Mouse (Mus musculus): ENCODE measurements at regions not wholly inside any gene's neighbourhood (a gene's known extent, or its start where the extent isn't known, plus 50 kb on each side); places are given as distances from the start of the nearest gene placed in this dataset.
"Not testable (repeated sequence)": the region's sequence is repeated elsewhere in the genome, so short reads cannot be mapped to it uniquely, and the experiment has no call there.

GRCm38 (mm10) chr5:67487965-67488409 lies 59.9 kb upstream of the Bend4 start:
- H3K9me3 ChIP-seq (ENCODE audit: low read length) = no peaks in the 10 kb centered on the region
- DNase-seq (ENCODE audit: low spot score) (peak; percentile 11), ATAC-seq (ENCODE audit: low FRiP score) (no peak)
- WGBS = 61% methylated on average over 11 of the region's 11 CpGs
- no peaks in the 10 kb centered on the region for H3K27me3 ChIP-seq (ENCODE audit: insufficient read depth, low read length)
- TF ChIP-seq CTCF (IDR thresholded peaks at IDR 0.05) = no peak
- no peaks in the 10 kb centered on the region for H3K36me3 ChIP-seq (ENCODE audit: insufficient read depth, low read length)
- no peak overlapping the region for H3K9ac ChIP-seq (replicated peaks; ENCODE audit: low read length, poor library complexity, severe bottlenecking)
- no peak overlapping the region for H3K27ac ChIP-seq (ENCODE audit: low read depth, low read length)
- no peaks in the 10 kb centered on the region for H3K4me1 ChIP-seq (ENCODE audit: insufficient read depth, low read length)
- no peak overlapping the region for H3K4me2 ChIP-seq (ENCODE audit: low read depth, low read length, poor library complexity, severe bottlenecking)
- no peak overlapping the region for H3K4me3 ChIP-seq (ENCODE audit: low read depth, low read length)

DNA sequence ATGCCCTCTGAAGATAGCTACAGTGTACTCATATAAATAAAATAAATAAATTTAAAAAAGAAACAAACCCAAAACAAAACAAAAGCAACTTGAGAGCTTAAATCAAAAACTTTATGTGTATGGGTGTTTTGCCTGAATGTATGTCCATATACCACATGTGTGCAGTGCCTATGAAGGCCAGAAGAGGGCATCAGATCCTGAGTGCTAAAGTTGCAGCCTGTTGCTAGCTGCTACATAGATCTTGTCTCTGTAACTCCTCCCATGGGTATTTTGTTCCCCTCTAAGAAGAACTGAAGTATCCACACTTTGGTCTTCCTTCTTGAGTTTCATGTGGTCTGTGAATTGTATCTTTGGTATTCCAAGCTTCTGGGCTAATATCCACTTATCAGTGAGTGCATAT lies 62.6 kb upstream of the Bend4 start:
- H3K27me3 ChIP-seq (ENCODE audit: insufficient read depth, low read length); H3K4me3 ChIP-seq (ENCODE audit: low read depth, low read length); ATAC-seq (ENCODE audit: low FRiP score); H3K9me3 ChIP-seq (ENCODE audit: low read length); H3K36me3 ChIP-seq (ENCODE audit: insufficient read depth, low read length); DNase-seq (ENCODE audit: low spot score); H3K4me1 ChIP-seq (ENCODE audit: insufficient read depth, low read length); H3K9ac ChIP-seq (replicated peaks; ENCODE audit: low read length, poor library complexity, severe bottlenecking); H3K27ac ChIP-seq (ENCODE audit: low read depth, low read length); H3K4me2 ChIP-seq (ENCODE audit: low read depth, low read length, poor library complexity, severe bottlenecking): not testable (repeated sequence)

DNA sequence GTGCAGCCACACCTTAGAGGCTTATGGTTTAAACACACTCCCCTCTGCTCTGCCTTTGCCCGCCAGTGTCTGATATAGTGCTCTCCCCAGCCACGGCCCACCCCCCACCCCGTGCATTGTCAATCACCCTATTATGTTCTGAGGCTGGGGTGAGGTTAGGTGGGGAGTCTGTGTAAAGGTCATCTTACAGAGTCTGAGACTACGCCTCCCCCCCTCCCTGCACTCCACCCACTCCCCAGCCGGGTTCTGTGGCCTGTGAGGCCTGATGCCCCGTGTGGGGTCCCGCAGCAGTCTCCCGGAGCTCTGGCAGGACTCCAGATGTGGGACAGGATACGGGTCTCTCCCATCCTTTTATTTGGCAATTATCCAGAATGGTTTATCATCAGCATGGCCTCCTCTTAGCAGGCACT lies 64.8 kb upstream of the Bend4 start:
- 21% methylated on average over 9 of the region's 9 CpGs for WGBS
- no peak overlapping the region for H3K27ac ChIP-seq (ENCODE audit: low read depth, low read length)
- no peak overlapping the region for H3K9ac ChIP-seq (replicated peaks; ENCODE audit: low read length, poor library complexity, severe bottlenecking)
- DNase-seq (ENCODE audit: low spot score) = no peak
- no peak overlapping the region for H3K4me2 ChIP-seq (ENCODE audit: low read depth, low read length, poor library complexity, severe bottlenecking)
- no peaks in the 10 kb centered on the region for H3K27me3 ChIP-seq (ENCODE audit: insufficient read depth, low read length)
- 0 out of 2 replicates have a peak, but pooled peaks have one; percentile 41 for ATAC-seq (ENCODE audit: low FRiP score)
- no peaks in the 10 kb centered on the region for H3K36me3 ChIP-seq (ENCODE audit: insufficient read depth, low read length)
- H3K4me3 ChIP-seq (ENCODE audit: low read depth, low read length) = no peak overlapping the region
- no peaks in the 10 kb centered on the region for H3K4me1 ChIP-seq (ENCODE audit: insufficient read depth, low read length)
- no peak for TF ChIP-seq CTCF (IDR thresholded peaks at IDR 0.05)
- no peaks in the 10 kb centered on the region for H3K9me3 ChIP-seq (ENCODE audit: low read length)

DNA sequence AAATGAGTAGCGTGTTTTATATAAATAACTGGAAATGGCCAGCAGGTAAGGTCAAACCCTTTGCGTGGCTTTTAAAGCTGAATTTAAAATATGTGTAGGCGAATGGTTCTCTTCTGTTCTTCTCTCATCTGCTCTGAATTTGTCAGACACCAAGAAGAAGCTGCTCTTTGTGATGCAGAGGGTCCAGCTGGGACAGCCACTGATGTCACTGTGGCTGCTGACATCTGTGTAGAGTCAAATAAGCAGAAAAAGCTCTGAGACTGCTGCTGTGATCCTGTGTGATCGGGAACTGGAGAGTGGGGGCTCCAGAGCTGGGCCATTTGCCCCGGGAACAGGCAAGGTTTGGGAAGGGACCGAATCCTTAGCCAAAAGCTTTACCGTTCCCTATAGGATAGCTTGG lies 68.6 kb upstream of the Bend4 start:
- Histone ChIP-seq H3K27me3 (ENCODE audit: insufficient read depth, low read length) (no peaks in the 10 kb centered on the region), H3K9ac (replicated peaks; ENCODE audit: low read length, poor library complexity, severe bottlenecking) (no peak overlapping the region), H3K4me1 (ENCODE audit: insufficient read depth, low read length) (no peaks in the 10 kb centered on the region), H3K27ac (ENCODE audit: low read depth, low read length) (no peak overlapping the region), H3K4me3 (ENCODE audit: low read depth, low read length) (no peak overlapping the region), H3K4me2 (ENCODE audit: low read depth, low read length, poor library complexity, severe bottlenecking) (no peak overlapping the region), H3K36me3 (ENCODE audit: insufficient read depth, low read length) (no peaks in the 10 kb centered on the region), H3K9me3 (ENCODE audit: low read length) (no peaks in the 10 kb centered on the region)
- WGBS = 76% methylated on average over 7 of the region's 7 CpGs
- no peak for TF ChIP-seq CTCF (IDR thresholded peaks at IDR 0.05)
- ATAC-seq (ENCODE audit: low FRiP score) = no peak
- no peak for DNase-seq (ENCODE audit: low spot score)

- no peak for DNase-seq (ENCODE audit: low spot score)
Observed at GRCm38 (mm10) chr5:67520251-67520650, 87.4 kb upstream of the Shisa3 start.

DNA sequence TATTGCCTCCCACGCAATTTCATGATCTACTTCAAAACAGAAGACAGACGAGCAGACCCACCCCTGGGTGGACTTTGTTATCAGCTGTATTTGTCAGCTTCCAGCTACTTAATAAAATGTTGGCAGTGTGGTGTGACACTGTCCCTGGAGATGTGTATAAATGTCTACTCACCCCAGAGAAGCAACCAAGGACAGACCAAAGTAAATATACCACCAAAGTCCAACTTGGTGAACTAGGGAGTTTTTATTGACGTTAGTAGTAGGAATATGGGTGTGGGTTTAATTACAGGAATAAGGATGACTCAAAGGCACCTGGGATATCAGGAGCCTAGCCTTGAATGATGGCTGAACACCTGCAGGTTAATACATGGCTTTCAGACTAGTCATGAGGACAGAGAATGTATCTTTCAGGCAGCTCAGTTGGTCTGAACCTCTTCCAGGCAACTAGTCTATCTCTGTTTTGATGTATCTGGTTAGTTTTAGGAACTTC lies 86.2 kb upstream of the Shisa3 start:
- Histone ChIP-seq H3K27ac (ENCODE audit: low read depth, low read length) (no peak overlapping the region), H3K9ac (replicated peaks; ENCODE audit: low read length, poor library complexity, severe bottlenecking) (no peak overlapping the region), H3K36me3 (ENCODE audit: insufficient read depth, low read length) (no peaks in the 10 kb centered on the region), H3K4me3 (ENCODE audit: low read depth, low read length) (no peak overlapping the region), H3K4me2 (ENCODE audit: low read depth, low read length, poor library complexity, severe bottlenecking) (no peak overlapping the region), H3K9me3 (ENCODE audit: low read length) (no peaks in the 10 kb centered on the region), H3K27me3 (ENCODE audit: insufficient read depth, low read length) (no peaks in the 10 kb centered on the region), H3K4me1 (ENCODE audit: insufficient read depth, low read length) (no peaks in the 10 kb centered on the region)
- TF ChIP-seq CTCF (IDR thresholded peaks at IDR 0.05) = no peak
- ATAC-seq (ENCODE audit: low FRiP score) = no peak
- 90% methylated on average over 3 of the region's 3 CpGs for WGBS
- no peak for DNase-seq (ENCODE audit: low spot score)

More at GRCm38 (mm10) chr5:67520251-67520650, 87.4 kb upstream of the Shisa3 start:
- Histone ChIP-seq H3K9me3 (ENCODE audit: low read length) (no peaks in the 10 kb centered on the region), H3K27ac (ENCODE audit: low read depth, low read length) (no peak overlapping the region), H3K9ac (replicated peaks; ENCODE audit: low read length, poor library complexity, severe bottlenecking) (no peak overlapping the region), H3K27me3 (ENCODE audit: insufficient read depth, low read length) (no peaks in the 10 kb centered on the region), H3K4me1 (ENCODE audit: insufficient read depth, low read length) (no peaks in the 10 kb centered on the region), H3K4me3 (ENCODE audit: low read depth, low read length) (no peak overlapping the region), H3K36me3 (ENCODE audit: insufficient read depth, low read length) (no peaks in the 10 kb centered on the region), H3K4me2 (ENCODE audit: low read depth, low read length, poor library complexity, severe bottlenecking) (no peak overlapping the region)
- no peak for ATAC-seq (ENCODE audit: low FRiP score)
- WGBS = 95% methylated on average over 5 of the region's 5 CpGs
- TF ChIP-seq CTCF (IDR thresholded peaks at IDR 0.05) = no peak

Data from midbrain, postnatal 0 days (tissue).